Mouse (Mus musculus): ENCODE results near the gene Ptpa.

- TF ChIP-seq ELF1 (IDR thresholded peaks at IDR 0.05; ENCODE audit: low read depth, low read length) (no peak), ZKSCAN1 (IDR thresholded peaks at IDR 0.05; ENCODE audit: borderline replicate concordance, low read depth, low read length) (no peak), POLR2A (IDR thresholded peaks at IDR 0.05; ENCODE audit: low read depth, low read length) (no peak), MYC (IDR thresholded peaks at IDR 0.05; ENCODE audit: low read depth, low read length) (no peak), POLR2AphosphoS2 (IDR thresholded peaks at IDR 0.05; ENCODE audit: low read depth, low read length) (no peak)
These were observed 7.3 kb upstream of the Ptpa start for GRCm38 (mm10) chr2:30408452-30409100.

Data from CH12.LX (cell line).